Mouse (Mus musculus) intestine, postnatal 0 days (tissue): ENCODE data around the gene Cpeb3. TPM values are rescaled to one million over a fixed set of nuclear protein-coding genes. Genes with fewer than 3 reads are reported as not detected.

ENCODE experiments used
- ATAC-seq: fragments of 200-750 bp; cut with Nextera tagmentation; 2 replicates; pipeline ENCODE4 v1.8.0; 2017; ENCODE audit warnings: mild to moderate bottlenecking, moderate TSS enrichment, moderate library complexity
- H3K27ac ChIP-seq: fragments of 300-500 bp; sonication (generic); 2 replicates; pipeline ENCODE4 v1.5.1; 2014; ENCODE audit warnings: mild to moderate bottlenecking, low read depth, low read length, moderate library complexity
- H3K27me3 ChIP-seq: fragments of 300-500 bp; sonication (generic); replicated peaks from 2 replicates; pipeline ENCODE4 v1.6.1; 2014; ENCODE audit warnings: low read length, mixed read lengths; ENCODE audit not compliant: control insufficient read depth, insufficient read depth
- H3K36me3 ChIP-seq: fragments of 300-500 bp; sonication (generic); 2 replicates; pipeline ENCODE4 v1.6.1; 2014; ENCODE audit warnings: mild to moderate bottlenecking, moderate library complexity; ENCODE audit not compliant: control insufficient read depth, insufficient read depth
- H3K4me1 ChIP-seq: fragments of 300-500 bp; sonication (generic); replicated peaks from 2 replicates; pipeline ENCODE4 v1.6.1; 2014; ENCODE audit warnings: antibody characterized with exemption, low read length, mixed read lengths; ENCODE audit not compliant: control insufficient read depth, insufficient read depth
- H3K4me2 ChIP-seq: fragments of 300-500 bp; sonication (generic); replicated peaks from 2 replicates; pipeline ENCODE4 v1.6.1; 2014; ENCODE audit warnings: low read depth, mild to moderate bottlenecking, moderate library complexity
- H3K4me3 ChIP-seq: fragments of 300-500 bp; sonication (generic); 2 replicates; pipeline ENCODE4 v1.5.1; 2014; ENCODE audit warnings: low read depth, low read length
- H3K9ac ChIP-seq: fragments of 300-500 bp; sonication (generic); 2 replicates; pipeline ENCODE4 v1.6.1; 2014; ENCODE audit warnings: mild to moderate bottlenecking, low read depth, low read length
- H3K9me3 ChIP-seq: fragments of 300-500 bp; sonication (generic); 2 replicates; pipeline ENCODE4 v1.6.1; 2016; ENCODE audit warnings: mixed run types; ENCODE audit not compliant: control insufficient read depth
- CTCF ChIP-seq: sonication (generic); IDR thresholded peaks from 2 replicates; pipeline ENCODE4 v1.5.1; 2016; ENCODE audit warnings: low read depth, mild to moderate bottlenecking, control low read depth, antibody characterized with exemption, moderate library complexity
- WGBS: fragments of 180-500 bp; shearing (Covaris S2); extraction: QIAGEN DNeasy Blood & Tissue Kit; methylation state at CpG from one replicate; pipeline ENCODE4 v1.1.7; 2014; 5-methylcytosine and 5-hydroxymethylcytosine counted together
- polyA plus RNA-seq: library from polyadenylated mRNA; unstranded; fragments of >200 nt; fragmentation: Nextera tagmentation; extraction: Ambion mirVana; gene quantifications from 2 replicates; pipeline ENCODE4 v1.2.1, GENCODE M21; 2015

Cpeb3 gene
- polyA plus RNA-seq, 1 experiment from 2014 or later: 1.6 TPM

DNA sequence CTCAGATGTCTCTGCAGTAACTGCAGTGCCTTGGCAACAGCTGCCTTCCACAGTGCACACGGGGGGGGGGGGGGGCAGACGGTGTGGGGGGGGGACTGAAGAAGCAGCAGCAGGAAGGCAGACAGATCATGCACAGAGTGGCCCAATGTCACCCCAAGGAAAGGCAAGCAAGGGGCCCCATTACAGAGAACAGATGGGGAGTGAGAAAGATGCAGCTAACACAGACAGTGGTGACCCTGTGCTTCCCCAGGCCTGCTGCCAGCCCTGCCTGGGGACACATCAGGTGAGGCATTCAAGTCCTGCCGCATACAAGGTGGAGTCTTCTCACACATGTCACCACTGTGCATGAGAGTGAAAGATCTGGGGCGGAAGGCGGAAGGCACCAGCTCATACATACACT is 187.9 kb downstream of the Cpeb3 start:
- no peak for ATAC-seq

DNA sequence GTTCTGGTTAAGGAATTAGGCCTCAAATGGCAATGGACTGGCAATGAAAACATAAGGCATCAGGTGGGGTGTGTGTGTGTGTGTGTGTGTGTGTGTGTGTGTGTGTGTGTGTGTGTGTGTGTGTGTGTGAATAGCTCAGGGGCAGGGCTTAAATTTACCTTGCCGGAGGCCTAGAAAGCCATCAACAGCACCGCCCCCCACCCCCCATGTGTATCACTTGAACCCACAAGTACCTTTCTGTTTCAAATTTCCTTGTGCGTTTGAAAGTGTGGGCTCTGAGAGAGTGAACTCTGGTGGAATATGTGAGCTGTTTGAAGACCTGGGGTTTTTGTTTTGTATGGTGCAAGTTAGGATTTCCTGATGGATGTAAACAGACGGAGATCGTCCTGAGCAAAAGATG is 189.5 kb downstream of the Cpeb3 start:
- Histone ChIP-seq H3K9me3 (no peaks in the 10 kb centered on the region), H3K36me3 (no peaks in the 10 kb centered on the region), H3K9ac (no peak overlapping the region), H3K27ac (no peak overlapping the region), H3K4me2 (peak overlapping the region; percentile 64), H3K4me3 (peak overlapping the region; percentile 33), H3K27me3 (no peaks in the 10 kb centered on the region), H3K4me1 (no peaks in the 10 kb centered on the region)
- WGBS: 54% methylated on average over 5 of the region's 5 CpGs
- no peak for ATAC-seq
- TF ChIP-seq CTCF: no peak

More for the DNA sequence above, 187.9 kb downstream of the Cpeb3 start:
- TF ChIP-seq CTCF: no peak
- 51% methylated on average over 5 of the region's 5 CpGs for WGBS
- Histone ChIP-seq H3K9ac (no peak overlapping the region), H3K4me1 (no peaks in the 10 kb centered on the region), H3K36me3 (no peaks in the 10 kb centered on the region), H3K9me3 (no peaks in the 10 kb centered on the region), H3K27ac (no peak overlapping the region), H3K27me3 (no peaks in the 10 kb centered on the region), H3K4me3 (no peak overlapping the region), H3K4me2 (no peak overlapping the region)

DNA sequence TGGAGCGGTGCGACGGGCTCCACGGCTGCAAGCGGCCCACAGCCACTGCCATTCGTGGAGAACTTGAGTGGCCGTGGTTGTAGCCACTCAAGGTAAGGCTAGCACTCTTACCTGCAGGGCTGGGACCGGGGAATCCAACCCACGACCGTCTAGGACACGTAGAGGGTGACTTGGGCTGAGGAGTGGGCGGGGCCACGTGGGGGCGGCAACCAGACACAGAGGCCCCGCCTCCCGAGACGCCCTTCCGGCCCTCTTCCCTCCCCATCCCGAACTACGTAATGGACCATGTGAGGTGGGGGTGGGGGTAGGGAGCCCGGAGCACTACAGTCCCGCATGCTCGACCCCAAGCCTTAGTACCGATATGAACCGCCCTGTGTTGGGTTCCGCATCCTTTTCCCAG is 190.0 kb downstream of the Cpeb3 start:
- no peak overlapping the region for H3K9ac ChIP-seq
- 5% methylated on average over 26 of the region's 26 CpGs for WGBS
- H3K9me3 ChIP-seq: no peaks in the 10 kb centered on the region
- H3K36me3 ChIP-seq: 0 out of 2 replicates have a peak, but pooled peaks cover 2% of the 10 kb centered on the region
- peak overlapping the region; percentile 64 for H3K4me2 ChIP-seq
- H3K4me1 ChIP-seq: no peaks in the 10 kb centered on the region
- no peak overlapping the region for H3K27ac ChIP-seq
- peak; percentile 88 for ATAC-seq
- no peaks in the 10 kb centered on the region for H3K27me3 ChIP-seq
- TF ChIP-seq CTCF: no peak
- peak overlapping the region; percentile 33 for H3K4me3 ChIP-seq

DNA sequence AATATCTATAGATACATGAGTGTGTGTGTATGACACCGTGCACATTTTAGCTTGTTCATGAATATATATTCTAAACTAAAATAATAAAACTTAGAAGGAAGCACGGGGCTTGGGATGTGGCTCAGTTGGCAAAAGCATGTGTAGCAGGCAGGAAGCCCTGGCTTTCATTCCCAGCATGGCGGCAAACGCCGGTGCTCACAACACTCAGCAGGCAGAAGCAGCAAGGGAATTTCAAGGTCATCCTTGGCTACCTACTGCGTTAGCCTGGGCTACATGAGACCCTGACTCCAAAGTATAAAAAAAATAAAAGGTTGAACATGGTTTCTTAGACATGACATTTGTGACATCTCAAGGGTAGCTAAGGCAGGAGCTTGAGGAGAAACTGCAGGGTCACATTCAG is 191.5 kb downstream of the Cpeb3 start:
- no peak overlapping the region for H3K4me2 ChIP-seq
- 96% methylated on average over 6 of the region's 6 CpGs for WGBS
- no peak for ATAC-seq
- no peaks in the 10 kb centered on the region for H3K27me3 ChIP-seq
- peaks cover 16% of the 10 kb centered on the region for H3K36me3 ChIP-seq
- no peak for TF ChIP-seq CTCF
- no peaks in the 10 kb centered on the region for H3K9me3 ChIP-seq
- H3K9ac ChIP-seq: no peak overlapping the region
- no peak overlapping the region for H3K4me3 ChIP-seq
- H3K27ac ChIP-seq: no peak overlapping the region
- no peaks in the 10 kb centered on the region for H3K4me1 ChIP-seq

DNA sequence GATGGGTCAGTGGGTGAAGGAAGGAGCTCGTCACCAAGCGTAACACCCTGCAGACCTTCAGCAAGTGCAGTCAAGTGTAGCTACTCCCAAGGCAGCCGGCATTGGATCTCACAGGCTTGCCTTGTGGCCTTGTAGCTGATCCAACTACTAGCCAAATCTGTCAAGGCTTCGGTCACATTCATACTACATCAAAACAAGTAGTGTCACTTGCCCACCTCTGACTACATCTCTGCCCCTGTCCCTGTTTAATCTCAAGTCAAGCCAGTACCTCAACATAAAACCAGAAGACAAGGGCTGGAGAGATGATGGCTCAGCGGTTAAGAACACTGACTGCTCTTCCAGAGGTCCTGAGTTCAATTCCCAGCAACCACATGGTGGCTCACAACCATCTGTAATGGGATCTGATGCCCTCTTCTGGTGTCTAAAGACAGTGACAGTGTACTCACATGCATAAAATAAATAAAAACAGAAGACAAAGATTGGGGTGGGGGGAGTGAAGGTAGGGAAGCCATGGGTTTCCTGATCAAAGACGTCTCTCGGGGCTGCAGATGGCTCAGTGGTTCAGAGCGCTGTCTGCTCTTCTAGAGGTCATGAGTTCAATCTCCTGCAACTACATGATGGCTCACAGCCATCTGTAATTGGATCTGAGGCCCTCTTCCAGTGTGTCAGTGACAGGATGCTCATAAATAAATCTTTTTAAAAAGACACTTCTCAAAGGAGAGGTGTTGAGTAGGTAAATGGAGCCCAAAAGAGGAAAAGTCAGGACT is 194.0 kb downstream of the Cpeb3 start:
- TF ChIP-seq CTCF: no peak
- 88% methylated on average over 8 of the region's 8 CpGs for whole genome bisulfite sequencing

DNA sequence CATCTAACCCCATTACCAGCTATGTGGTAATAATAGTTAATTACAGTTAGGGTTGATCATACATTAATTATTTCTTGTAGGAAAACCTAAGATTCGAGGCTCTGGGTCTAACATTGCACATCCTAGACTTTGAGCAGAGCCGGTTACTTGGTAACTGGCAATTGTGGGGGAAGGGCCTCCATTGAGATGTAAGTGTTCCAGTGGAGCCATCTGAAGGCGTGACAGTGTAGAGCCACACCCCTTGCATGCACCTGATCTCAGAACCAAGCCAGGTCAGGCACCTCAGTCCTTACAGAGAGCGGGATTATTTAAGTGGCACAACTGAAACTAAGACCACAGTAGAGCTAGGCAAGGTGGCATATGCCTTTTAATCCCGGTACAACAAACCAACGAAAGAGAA is 194.9 kb downstream of the Cpeb3 start:
- H3K4me2 ChIP-seq: no peak overlapping the region
- H3K9me3 ChIP-seq: no peaks in the 10 kb centered on the region
- no peak overlapping the region for H3K4me3 ChIP-seq
- WGBS: 87% methylated on average over 6 of the region's 6 CpGs
- no peak overlapping the region for H3K9ac ChIP-seq
- no peak for TF ChIP-seq CTCF
- H3K27me3 ChIP-seq: no peaks in the 10 kb centered on the region
- H3K36me3 ChIP-seq: peaks cover 48% of the 10 kb centered on the region
- no peaks in the 10 kb centered on the region for H3K4me1 ChIP-seq
- ATAC-seq: no peak
- no peak overlapping the region for H3K27ac ChIP-seq

More for the DNA sequence above, 194.0 kb downstream of the Cpeb3 start:
- ATAC-seq: no peak
- Histone ChIP-seq H3K27ac (no peak overlapping the region), H3K9ac (no peak overlapping the region), H3K36me3 (peaks cover 39% of the 10 kb centered on the region), H3K4me1 (no peaks in the 10 kb centered on the region), H3K4me3 (no peak overlapping the region), H3K4me2 (no peak overlapping the region), H3K27me3 (no peaks in the 10 kb centered on the region), H3K9me3 (no peaks in the 10 kb centered on the region)
